Mouse (Mus musculus): ENCODE results near the gene Pknox1.
"Not testable (repeated sequence)": the region's sequence is repeated elsewhere in the genome, so short reads cannot be mapped to it uniquely, and the experiment has no call there.

The Pknox1 gene

DNA sequence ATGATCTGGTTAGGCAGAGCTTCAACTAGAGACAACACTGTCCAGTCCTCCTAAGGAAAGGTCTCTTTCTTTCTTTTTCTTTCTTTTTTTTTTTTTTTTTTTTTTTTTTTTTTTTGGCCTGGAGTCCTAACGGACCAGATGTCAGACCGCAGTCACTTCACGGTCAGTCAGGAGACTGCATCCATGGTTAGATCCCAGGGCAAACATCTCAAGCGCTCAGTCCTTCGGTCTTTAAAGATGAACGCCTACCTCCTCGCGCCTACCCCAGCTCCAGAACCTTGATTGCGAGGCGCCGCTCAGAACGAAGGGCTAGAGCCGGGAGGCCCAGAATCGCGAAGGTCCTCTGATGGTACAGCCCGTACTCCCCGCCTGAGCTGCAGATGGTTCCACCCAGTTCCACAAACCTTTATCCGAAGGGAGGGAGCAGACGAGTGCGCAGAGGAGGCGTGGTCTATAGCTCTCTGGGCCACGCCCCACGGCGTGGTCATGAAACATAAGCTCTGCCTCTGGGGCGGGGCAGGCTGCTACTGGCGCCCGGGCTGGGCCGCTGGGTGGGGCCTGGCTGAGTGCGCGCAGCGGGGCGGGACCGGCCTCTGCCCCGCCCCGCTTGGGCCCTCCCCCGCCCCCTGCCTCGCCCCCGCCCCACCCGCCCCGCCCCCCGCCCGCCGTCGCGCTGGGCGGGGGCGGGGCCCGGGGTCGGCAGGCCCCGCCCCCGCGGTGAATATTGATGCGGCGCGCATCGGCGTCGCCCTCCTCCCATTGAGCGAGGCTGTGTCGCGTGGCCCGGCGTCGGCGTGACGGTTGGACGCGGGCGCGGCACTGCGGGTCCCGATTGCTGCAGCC, at the start of gene Pknox1:
Gene Pknox1, plus strand, starts transcription at position 720 of the 843 bp plus-strand sequence.
- peak; percentile 100 for DNase-seq (ENCODE audit: low read depth, low spot score)

- no peak for DNase-seq (ENCODE audit: low read depth, low spot score)
Observed at GRCm38 (mm10) chr17:31519344-31519945, 45.1 kb upstream of the Pknox1 start.

- peak; percentile 99 for DNase-seq (ENCODE audit: low read depth, low spot score)
Observed at GRCm38 (mm10) chr17:31519946-31520838, 44.3 kb upstream of the Pknox1 start, which contains the start of the genes Wdr4 and Ndufv3. Wdr4 (minus strand) TSS chr17:31519980. Ndufv3 (plus strand) TSS chr17:31520115.

- DNase-seq (ENCODE audit: low read depth, low spot score), result peak; percentile 61
Observed at GRCm38 (mm10) chr17:31520895-31521294, 43.6 kb upstream of the Pknox1 start.

GRCm38 (mm10) chr17:31521948-31522347, 42.6 kb upstream of the Pknox1 start:
- no peak for DNase-seq (ENCODE audit: low read depth, low spot score)

DNA sequence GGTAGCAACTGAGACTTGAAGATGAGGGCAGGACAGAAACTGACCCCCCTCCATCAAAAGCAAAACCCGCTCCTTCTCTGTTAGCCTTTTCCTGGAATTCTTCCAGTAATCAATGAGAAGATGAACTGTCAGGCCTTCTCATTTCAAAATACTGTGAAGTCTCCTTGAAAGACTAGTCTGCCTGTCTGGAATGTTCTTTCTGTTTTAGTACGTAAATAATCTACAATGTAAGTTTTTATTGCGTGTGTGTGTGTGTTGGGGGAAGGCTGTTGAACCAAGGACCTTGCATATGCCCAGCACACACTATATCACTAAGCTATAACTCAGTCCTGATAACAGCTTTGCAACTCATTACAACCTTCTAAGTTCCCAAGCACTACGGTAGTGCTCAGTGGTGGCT, 39.4 kb upstream of the Pknox1 start:
- no peak for DNase-seq (ENCODE audit: low read depth, low spot score)

- DNase-seq (ENCODE audit: low read depth, low spot score), result no peak
Observed at GRCm38 (mm10) chr17:31525816-31526215, 38.7 kb upstream of the Pknox1 start.

DNA sequence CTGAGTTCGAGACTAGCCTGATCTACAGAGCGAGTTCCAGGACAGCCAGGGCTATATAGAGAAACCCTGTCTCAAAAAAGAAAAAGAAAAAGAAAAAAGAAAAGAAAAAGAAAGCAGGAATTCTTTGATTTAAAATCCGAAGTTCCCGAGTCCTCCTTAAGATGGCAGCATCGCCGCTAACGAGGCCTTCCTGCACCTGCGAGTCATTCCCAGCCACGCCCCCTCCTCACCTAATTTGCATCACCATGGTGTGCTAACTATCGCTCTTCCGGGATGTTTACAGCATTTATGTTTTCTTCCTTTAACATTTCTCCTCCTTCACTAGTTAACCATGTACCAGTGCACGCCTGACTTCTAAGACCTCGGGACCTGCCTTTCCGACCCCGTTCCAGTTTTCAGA, 35.2 kb upstream of the Pknox1 start:
- no peak for DNase-seq (ENCODE audit: low read depth, low spot score)

- no peak for DNase-seq (ENCODE audit: low read depth, low spot score)
Observed at GRCm38 (mm10) chr17:31531441-31532158, 32.9 kb upstream of the Pknox1 start.

DNA sequence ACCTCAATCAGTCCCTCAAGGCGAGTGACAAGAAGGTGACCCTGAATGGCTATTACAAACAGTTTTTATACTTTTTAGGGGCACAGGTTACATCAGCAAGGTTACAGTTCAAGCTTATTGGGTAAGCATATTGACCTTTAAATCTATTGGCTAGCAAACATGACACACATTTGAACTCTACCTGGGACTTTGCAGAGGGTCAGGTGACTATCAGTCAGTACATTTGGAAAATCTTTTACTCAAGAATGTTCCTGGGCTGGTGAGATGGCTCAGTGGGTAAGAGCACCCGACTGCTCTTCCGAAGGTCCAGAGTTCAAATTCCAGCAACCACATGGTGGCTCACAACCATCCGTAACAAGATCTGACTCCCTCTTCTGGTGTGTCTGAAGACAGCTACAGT, 32.2 kb upstream of the Pknox1 start:
- DNase-seq (ENCODE audit: low read depth, low spot score), result not testable (repeated sequence)

GRCm38 (mm10) chr17:31535358-31535757, 29.2 kb upstream of the Pknox1 start:
- no peak for DNase-seq (ENCODE audit: low read depth, low spot score)

DNA sequence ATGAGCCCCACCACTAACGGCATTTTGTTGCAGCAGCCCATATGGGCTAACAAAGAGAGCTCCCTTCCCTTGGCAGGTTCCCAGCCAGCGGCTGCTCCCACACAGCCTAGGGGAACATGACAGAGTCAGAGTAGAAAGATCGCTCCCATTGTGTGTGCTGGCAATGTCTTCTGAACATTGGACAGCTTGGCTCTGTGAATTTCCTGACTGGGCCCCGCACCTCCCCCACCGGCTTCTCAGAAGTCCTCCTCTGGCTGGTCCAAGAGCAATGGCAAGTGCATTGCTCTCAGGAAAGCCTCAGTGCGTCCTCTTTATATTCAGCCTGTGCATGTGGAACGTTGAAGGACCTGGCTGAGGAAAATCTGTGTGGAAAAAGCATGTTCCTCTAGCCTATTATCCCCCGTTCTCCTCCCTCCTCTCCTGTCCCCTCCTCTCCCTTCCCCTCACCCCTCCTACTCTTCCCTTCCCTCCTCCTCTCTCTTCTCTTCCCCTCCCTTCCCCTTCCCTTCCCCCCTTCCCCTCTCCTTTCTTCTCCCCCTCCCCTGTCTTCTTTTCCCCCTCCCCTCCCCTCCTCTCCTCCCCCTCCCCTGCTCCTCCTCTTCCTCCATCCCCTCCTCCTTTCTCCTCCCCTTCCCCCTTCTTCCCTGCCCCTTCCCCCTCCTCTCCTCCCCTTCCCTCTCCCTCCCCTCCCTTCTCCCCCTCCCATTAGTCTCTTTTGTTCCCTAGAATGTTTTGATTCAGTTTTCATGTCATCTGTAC, 28.5 kb upstream of the Pknox1 start:
- DNase-seq (ENCODE audit: low read depth, low spot score), result no peak

GRCm38 (mm10) chr17:31540101-31540500, 24.4 kb upstream of the Pknox1 start:
- DNase-seq (ENCODE audit: low read depth, low spot score), result no peak

DNA sequence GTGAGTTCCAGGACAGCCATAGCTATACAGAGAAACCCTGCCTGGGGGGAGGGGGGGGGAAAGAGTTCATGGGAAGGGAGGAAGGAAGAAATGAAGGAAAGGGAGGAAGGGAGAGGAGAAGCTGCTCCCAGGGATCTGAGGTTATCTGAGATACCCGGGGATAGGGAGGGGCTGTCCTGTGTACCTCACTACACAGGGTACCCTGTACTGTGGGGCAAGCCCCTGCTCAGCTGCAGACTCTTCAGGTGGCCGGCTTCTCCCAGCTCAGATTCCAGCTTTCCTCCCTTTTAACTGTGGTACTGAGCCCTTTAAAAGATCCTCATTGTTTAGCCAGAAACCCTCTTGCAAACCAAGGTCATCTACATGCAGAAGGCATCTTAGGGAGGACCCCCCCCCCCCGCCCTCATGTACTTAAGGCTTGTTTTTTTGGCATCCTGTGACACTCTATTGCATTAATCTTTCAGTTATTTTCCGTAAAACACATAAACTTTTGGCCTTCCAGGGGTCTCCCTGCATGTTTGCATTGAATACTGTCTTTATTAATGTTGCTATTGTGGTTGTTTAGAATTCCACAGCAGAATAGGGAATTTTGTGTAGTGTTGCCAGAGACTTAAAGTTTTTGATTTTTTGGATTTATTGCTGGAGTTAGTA, 23.6 kb upstream of the Pknox1 start:
- no peak for DNase-seq (ENCODE audit: low read depth, low spot score)

- DNase-seq (ENCODE audit: low read depth, low spot score), result no peak
Observed at GRCm38 (mm10) chr17:31541460-31541831, 23.1 kb upstream of the Pknox1 start.

- DNase-seq (ENCODE audit: low read depth, low spot score), result no peak
Observed at GRCm38 (mm10) chr17:31543574-31543973, 21.0 kb upstream of the Pknox1 start.

GRCm38 (mm10) chr17:31546444-31547196, 17.9 kb upstream of the Pknox1 start:
- DNase-seq (ENCODE audit: low read depth, low spot score), result no peak

- DNase-seq (ENCODE audit: low read depth, low spot score), result no peak
Observed at GRCm38 (mm10) chr17:31547974-31548373, 16.6 kb upstream of the Pknox1 start.

DNA sequence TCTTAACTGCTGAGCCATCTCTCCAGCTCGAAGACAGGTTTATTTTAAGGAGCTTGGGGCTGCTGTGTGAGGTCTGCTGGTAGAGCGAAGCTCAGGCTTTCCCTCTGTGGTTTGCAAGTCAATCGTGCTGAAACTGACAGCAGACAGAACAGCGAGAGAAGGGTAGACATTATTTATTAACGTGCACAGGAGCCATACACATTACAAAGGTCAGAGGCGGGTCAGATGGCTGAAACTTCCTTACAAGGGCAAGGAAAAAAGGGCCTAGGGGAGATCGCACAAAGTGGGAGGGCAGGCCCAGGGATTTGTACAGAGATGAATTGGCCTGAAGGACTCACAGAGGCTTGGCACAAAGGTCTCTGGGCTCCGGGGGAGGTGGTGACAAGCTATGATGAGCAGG, 15.1 kb upstream of the Pknox1 start:
- no peak for DNase-seq (ENCODE audit: low read depth, low spot score)

Data from retina, adult 2 months (tissue).